ENCODE assay signal across 8 mouse cellular contexts in genomic region chr2:167765072-167765800, GRCm38 (mm10).
A peak's percentile ranks its signal among the peaks of the same experiment; 100 is the strongest.
DNase-seq lines count a peak whose midpoint lies in the region; ATAC-seq and TF ChIP-seq lines count a peak whose summit lies in the region.

No protein-coding gene starts in this region.

- DNase-seq in cerebellum, adult 11 months, result peak; percentile 15
- DNase-seq in embryo, embryonic 11 days, result peak; percentile 69
- peak; percentile 91 to 93 for DNase-seq in gastrocnemius, postnatal 36 days
- peak; percentile 93 for DNase-seq in left cerebral cortex, postnatal 4 days

- H3K4me2 ChIP-seq in intestine, postnatal 0 days (replicated peaks; ENCODE audit: low read depth), result no peak overlapping the region

- no peak for TF ChIP-seq POLR2A in small intestine, adult 2 months (IDR thresholded peaks at IDR 0.05; ENCODE audit: low read depth, low read length)

- intact Hi-C loops in gastrocnemius, postnatal 36 days (cut with DNase I), result loop anchor here (2.0 kb wide), 3 partner anchors 62 to 86 kb away; no protein-coding TSS in a partner anchor
- intact Hi-C loops in left cerebral cortex, postnatal 4 days (cut with DNase I), result no loop called here

- no peak overlapping the region for H3K4me3 ChIP-seq in intestine, postnatal 0 days (ENCODE audit: low read depth, low read length)
- no peak overlapping the region for H3K4me3 ChIP-seq in small intestine, adult 2 months (ENCODE audit: low read depth, low read length)

- no peaks in the 10 kb centered on the region for H3K27me3 ChIP-seq in intestine, postnatal 0 days (replicated peaks; ENCODE audit: control insufficient read depth, insufficient read depth, low read length)
- no peaks in the 10 kb centered on the region for H3K27me3 ChIP-seq in small intestine, adult 2 months (ENCODE audit: control insufficient read depth, insufficient read depth, low read length)

- peak overlapping the region; percentile 55 for H3K27ac ChIP-seq in intestine, postnatal 0 days (ENCODE audit: low read depth, low read length)
- peak overlapping the region; percentile 56 for H3K27ac ChIP-seq in small intestine, adult 2 months (ENCODE audit: insufficient read depth, low read depth, low read length)

- peak; percentile 32 for TF ChIP-seq CTCF in intestine, postnatal 0 days (IDR thresholded peaks at IDR 0.05; ENCODE audit: low read depth)
- TF ChIP-seq CTCF in small intestine, adult 2 months (IDR thresholded peaks at IDR 0.05; ENCODE audit: extremely low read depth, insufficient read length, insufficient replicate concordance, low read depth, low read length), result no peak

- 36% methylated on average over 22 of the region's 22 CpGs for WGBS in intestine, postnatal 0 days
- WGBS in small intestine, adult 2 months, result 31% methylated on average over 22 of the region's 22 CpGs

- H3K9me3 ChIP-seq in intestine, postnatal 0 days (ENCODE audit: control insufficient read depth), result no peaks in the 10 kb centered on the region

- no peaks in the 10 kb centered on the region for H3K36me3 ChIP-seq in intestine, postnatal 0 days (ENCODE audit: control insufficient read depth, insufficient read depth)
- no peaks in the 10 kb centered on the region for H3K36me3 ChIP-seq in small intestine, adult 2 months (ENCODE audit: control insufficient read depth, insufficient read depth, low read length)

- H3K4me1 ChIP-seq in intestine, postnatal 0 days (replicated peaks; ENCODE audit: control insufficient read depth, insufficient read depth, low read length), result 0 out of 2 replicates have a peak, but pooled peaks cover 7% of the 10 kb centered on the region
- peaks cover 26% of the 10 kb centered on the region for H3K4me1 ChIP-seq in small intestine, adult 2 months (ENCODE audit: control insufficient read depth, insufficient read depth, insufficient read length, low read length)

- H3K9ac ChIP-seq in intestine, postnatal 0 days (ENCODE audit: low read depth, low read length), result 0 out of 2 replicates have a peak overlapping the region, but pooled peaks have one; percentile 18

- no peak for ATAC-seq in cerebellum, adult (ENCODE audit: insufficient number of reproducible peaks, low FRiP score, low TSS enrichment)
- ATAC-seq in intestine, postnatal 0 days, result peak; percentile 64
- ATAC-seq in megakaryocyte-erythroid progenitor cell, adult 5-6 weeks (replicated peaks; ENCODE audit: low FRiP score, low TSS enrichment, poor library complexity, severe bottlenecking), result peak; percentile 36

Comparison
In these comparisons a context has a peak if more than half of its experiments do, and no peak if none do; other contexts are left out.
1. DNase-seq: peak in every context shown above with its lines; median percentile 93 in left cerebral cortex, postnatal 4 days; 92 in gastrocnemius, postnatal 36 days; 69 in embryo, embryonic 11 days; 15 in cerebellum, adult 11 months.